19 mouse cellular contexts compared by ENCODE assay signal in the genomic region with DNA sequence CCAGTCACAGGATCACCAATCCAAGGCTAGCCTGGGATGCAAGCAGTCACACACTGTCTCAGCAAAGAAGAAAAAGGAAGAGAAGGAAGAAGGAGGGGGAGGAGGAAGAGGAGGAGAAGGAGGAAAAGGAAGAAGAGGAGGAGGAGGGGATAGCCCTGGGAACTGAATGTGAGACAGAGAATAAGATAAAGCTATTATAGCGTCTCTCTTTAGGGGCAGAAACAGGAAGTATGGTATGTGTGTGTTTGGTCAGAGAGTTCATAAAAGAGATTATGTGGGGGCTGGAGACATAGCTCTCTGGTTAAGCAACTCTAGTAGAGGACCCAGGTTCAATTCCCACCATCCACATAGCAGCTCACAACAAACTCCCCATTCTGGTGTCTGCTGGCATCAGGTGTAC. TPM values are rescaled to one million over a fixed set of nuclear protein-coding genes. Genes with fewer than 3 reads are reported as not detected.
DNase-seq lines count a peak whose midpoint lies in the region; ATAC-seq and TF ChIP-seq lines count a peak whose summit lies in the region.
"Had no signal": no experiment of that assay in that cellular context is flagged by ENCODE, and none has a peak within 500 bp of the region (broad histone marks: within the 10 kb centered on the region; RNA-seq: fewer than 3 reads in every experiment).

No protein-coding gene starts in this region.

- H3K36me3 ChIP-seq in heart, embryonic 11.5 days (ENCODE audit: control insufficient read depth, insufficient read depth, low read length): peaks cover 15% of the 10 kb centered on the region
- H3K36me3 ChIP-seq in heart, embryonic 15.5 days: peaks cover 26% of the 10 kb centered on the region
- peaks cover 65% of the 10 kb centered on the region for H3K36me3 ChIP-seq in lung, embryonic 14.5 days (ENCODE audit: insufficient read depth)

- 68% methylated on average over 1 of the region's 1 CpGs for WGBS in heart, embryonic 11.5 days (ENCODE audit: insufficient replicate concordance)
- 32% methylated on average over 1 of the region's 1 CpGs for WGBS in heart, embryonic 15.5 days
- 62% methylated on average over 1 of the region's 1 CpGs for WGBS in lung, embryonic 14.5 days

- H3K4me1 ChIP-seq in heart, embryonic 11.5 days (ENCODE audit: control insufficient read depth, insufficient read depth, low read length): peaks cover 22% of the 10 kb centered on the region
- H3K4me1 ChIP-seq in heart, embryonic 15.5 days (replicated peaks): peaks cover 37% of the 10 kb centered on the region
- no peaks in the 10 kb centered on the region for H3K4me1 ChIP-seq in lung, embryonic 14.5 days (ENCODE audit: insufficient read depth)
- H3K4me1 ChIP-seq: embryonic facial prominence, embryonic 12.5 days; forebrain, embryonic 15.5 days; hindbrain, embryonic 15.5 days had no signal

- no peaks in the 10 kb centered on the region for H3K27me3 ChIP-seq in heart, embryonic 11.5 days (ENCODE audit: control insufficient read depth, insufficient read depth, low read length)
- no peaks in the 10 kb centered on the region for H3K27me3 ChIP-seq in heart, embryonic 15.5 days
- no peaks in the 10 kb centered on the region for H3K27me3 ChIP-seq in lung, embryonic 14.5 days (ENCODE audit: insufficient read depth, low read length)
- H3K27me3 ChIP-seq: embryonic facial prominence, embryonic 12.5 days; forebrain, embryonic 15.5 days; hindbrain, embryonic 15.5 days had no signal

- no peaks in the 10 kb centered on the region for H3K9me3 ChIP-seq in heart, embryonic 11.5 days (replicated peaks; ENCODE audit: control insufficient read depth, low read length)
- H3K9me3 ChIP-seq in heart, embryonic 15.5 days (replicated peaks): no peaks in the 10 kb centered on the region
- no peaks in the 10 kb centered on the region for H3K9me3 ChIP-seq in lung, embryonic 14.5 days (ENCODE audit: low read depth, low read length)
- H3K9me3 ChIP-seq: embryonic facial prominence, embryonic 12.5 days; forebrain, embryonic 15.5 days; hindbrain, embryonic 15.5 days had no signal

- peak overlapping the region; percentile 32; the same call in 1 of the 2 replicates for H3K27ac ChIP-seq in heart, embryonic 11.5 days (ENCODE audit: low read depth, low read length)
- H3K27ac ChIP-seq in heart, embryonic 15.5 days: peak overlapping the region; percentile 90
- peak overlapping the region; percentile 36; the same call in 1 of the 2 replicates for H3K27ac ChIP-seq in lung, embryonic 14.5 days (ENCODE audit: low read depth)
- H3K27ac ChIP-seq: embryonic facial prominence, embryonic 12.5 days; forebrain, embryonic 15.5 days; hindbrain, embryonic 15.5 days had no signal

- H3K4me3 ChIP-seq in heart, embryonic 11.5 days (ENCODE audit: low read depth, low read length): no peak overlapping the region
- H3K4me3 ChIP-seq in heart, embryonic 15.5 days: no peak overlapping the region
- H3K4me3 ChIP-seq in lung, embryonic 14.5 days (ENCODE audit: low read depth, low read length): no peak overlapping the region
- H3K4me3 ChIP-seq: embryonic facial prominence, embryonic 12.5 days; forebrain, embryonic 15.5 days; hindbrain, embryonic 15.5 days had no signal

- no peak for ATAC-seq in heart, embryonic 11.5 days (replicated peaks; ENCODE audit: insufficient number of reproducible peaks, low FRiP score, low TSS enrichment)
- no peak for ATAC-seq in heart, embryonic 15.5 days (replicated peaks; ENCODE audit: insufficient number of reproducible peaks, insufficient read depth, low FRiP score, low read depth)
- ATAC-seq in lung, embryonic 14.5 days (ENCODE audit: insufficient read depth): no peak
- ATAC-seq: forebrain, embryonic 15.5 days; intestine, embryonic 16.5 days had no signal

- H3K9ac ChIP-seq in heart, embryonic 11.5 days (ENCODE audit: low read depth, low read length): peak overlapping the region; percentile 36; the same call in 1 of the 2 replicates
- no peak overlapping the region for H3K9ac ChIP-seq in heart, embryonic 15.5 days
- no peak overlapping the region for H3K9ac ChIP-seq in lung, embryonic 14.5 days
- H3K9ac ChIP-seq: embryonic facial prominence, embryonic 12.5 days; forebrain, embryonic 15.5 days; hindbrain, embryonic 15.5 days had no signal

- no peak for DNase-seq in heart, adult 11 months
- no peak for DNase-seq in heart, postnatal 4 days
- DNase-seq in lung, embryonic 14.5 days: no peak
- DNase-seq in lung, adult 18-20 months: no peak
- no peak for DNase-seq in thymus, postnatal 14 days
- DNase-seq: cerebellum, adult 11-12 months; cerebellum, postnatal 25 days; gastrocnemius, postnatal 10 days; kidney, adult 8-10 months had no signal

- no peak for TF ChIP-seq CTCF in lung, embryonic 14.5 days (IDR thresholded peaks at IDR 0.05; ENCODE audit: low read depth)

- 0 out of 2 replicates have a peak overlapping the region, but pooled peaks have one; percentile 7 for H3K4me2 ChIP-seq in heart, embryonic 11.5 days
- no peak overlapping the region for H3K4me2 ChIP-seq in heart, embryonic 15.5 days
- no peak overlapping the region for H3K4me2 ChIP-seq in lung, embryonic 14.5 days
- H3K4me2 ChIP-seq: embryonic facial prominence, embryonic 12.5 days; forebrain, embryonic 15.5 days; hindbrain, embryonic 15.5 days had no signal

RNA-seq across cellular contexts. Expression of a gene that starts 14.7 kb away (rescaled TPM):
- polyA plus RNA-seq in heart, embryonic 11.5 days (2014; fragmentation: Nextera tagmentation; extraction: Ambion mirVana): 0.82 TPM in 1 of 2 replicates, not detected in the other
- 0.98 and 1.0 TPM in 2 replicates for polyA plus RNA-seq in heart, embryonic 15.5 days (2015; fragmentation: Nextera tagmentation; extraction: Ambion mirVana)
- total RNA-seq in heart, postnatal 4 days (2021): under 1 TPM; 0.59 to 0.60 TPM
- polyA plus RNA-seq in lung, embryonic 14.5 days (2014; fragmentation: Nextera tagmentation; extraction: Ambion mirVana): not detected in 2 replicates
- total RNA-seq: adrenal gland, postnatal 4 days; gastrocnemius, postnatal 10 days had no signal
- polyA plus RNA-seq: embryonic facial prominence, embryonic 12.5 days; forebrain, embryonic 11.5 days; gonadal fat pad, adult 2 months; hindbrain, embryonic 11.5 days; intestine, embryonic 16.5 days had no signal

RNA-seq across cellular contexts. Expression of a gene that starts 14.8 kb away (rescaled TPM):
- polyA plus RNA-seq in heart, embryonic 11.5 days (2014; fragmentation: Nextera tagmentation; extraction: Ambion mirVana): 514 and 562 TPM in 2 replicates
- 1,204 and 1,729 TPM in 2 replicates for polyA plus RNA-seq in heart, embryonic 15.5 days (2015; fragmentation: Nextera tagmentation; extraction: Ambion mirVana)
- 1,000 to 10,000 TPM; 6,197 to 6,868 TPM for total RNA-seq in heart, postnatal 4 days (2021)
- polyA plus RNA-seq in lung, embryonic 14.5 days (2014; fragmentation: Nextera tagmentation; extraction: Ambion mirVana): 4.7 and 28.1 TPM in 2 replicates

RNA-seq across cellular contexts. Expression of a gene that starts 36.6 kb away (rescaled TPM):
- polyA plus RNA-seq in heart, embryonic 11.5 days (2014; fragmentation: Nextera tagmentation; extraction: Ambion mirVana): 50.9 and 56.5 TPM in 2 replicates
- 43.2 and 48.7 TPM in 2 replicates for polyA plus RNA-seq in heart, embryonic 15.5 days (2015; fragmentation: Nextera tagmentation; extraction: Ambion mirVana)
- total RNA-seq in heart, postnatal 4 days (2021): 10 to 100 TPM; 23.1 to 24.3 TPM
- 70.6 and 76.8 TPM in 2 replicates for polyA plus RNA-seq in lung, embryonic 14.5 days (2014; fragmentation: Nextera tagmentation; extraction: Ambion mirVana)

RNA-seq across cellular contexts. Expression of a gene that starts 36.8 kb away (rescaled TPM):
- polyA plus RNA-seq in heart, embryonic 11.5 days (2014; fragmentation: Nextera tagmentation; extraction: Ambion mirVana): 87.0 and 94.0 TPM in 2 replicates
- 62.7 and 81.1 TPM in 2 replicates for polyA plus RNA-seq in heart, embryonic 15.5 days (2015; fragmentation: Nextera tagmentation; extraction: Ambion mirVana)
- total RNA-seq in heart, postnatal 4 days (2021): 10 to 100 TPM; 39.0 to 40.0 TPM
- polyA plus RNA-seq in lung, embryonic 14.5 days (2014; fragmentation: Nextera tagmentation; extraction: Ambion mirVana): 186 and 199 TPM in 2 replicates

RNA-seq across cellular contexts. Expression of a gene that starts 44.2 kb away (rescaled TPM):
- 10.8 and 11.6 TPM in 2 replicates for polyA plus RNA-seq in heart, embryonic 11.5 days (2014; fragmentation: Nextera tagmentation; extraction: Ambion mirVana)
- 6.3 and 11.3 TPM in 2 replicates for polyA plus RNA-seq in heart, embryonic 15.5 days (2015; fragmentation: Nextera tagmentation; extraction: Ambion mirVana)
- 1 to 10 TPM; 2.7 to 3.8 TPM for total RNA-seq in heart, postnatal 4 days (2021)
- polyA plus RNA-seq in lung, embryonic 14.5 days (2014; fragmentation: Nextera tagmentation; extraction: Ambion mirVana): 18.2 and 22.2 TPM in 2 replicates

Comparison
In these comparisons a context has a peak if more than half of its experiments do, and no peak if none do; other contexts are left out.
1. H3K27ac ChIP-seq: peak in every context shown above with its lines; median percentile 90 in heart, embryonic 15.5 days; 36 in lung, embryonic 14.5 days; 32 in heart, embryonic 11.5 days.
2. RNA of a gene that starts 14.8 kb away (polyA plus RNA-seq): 1,204 to 1,729 TPM in heart, embryonic 15.5 days and 514 to 562 TPM in heart, embryonic 11.5 days; 4.7 to 28.1 TPM in lung, embryonic 14.5 days; every median in the first group is over 10 times any median in the second.